Mouse (Mus musculus): ENCODE results near the gene Ppp4r3b.

Ppp4r3b gene

GRCm38 (mm10) chr11:29238047-29238446 is 65.4 kb downstream of the Ppp4r3b start:
- DNase-seq (ENCODE audit: low spot score): no peak

- DNase-seq (ENCODE audit: low spot score): no peak
Measured at GRCm38 (mm10) chr11:29238551-29238950, 65.9 kb downstream of the Ppp4r3b start.

GRCm38 (mm10) chr11:29239353-29239752 is 66.7 kb downstream of the Ppp4r3b start:
- no peak for DNase-seq (ENCODE audit: low spot score)

GRCm38 (mm10) chr11:29241961-29242360 is 69.3 kb downstream of the Ppp4r3b start:
- DNase-seq (ENCODE audit: low spot score): no peak

GRCm38 (mm10) chr11:29245988-29246387 is 73.3 kb downstream of the Ppp4r3b start:
- no peak for DNase-seq (ENCODE audit: low spot score)

- DNase-seq (ENCODE audit: low spot score): peak; percentile 93
Measured at GRCm38 (mm10) chr11:29246883-29247650, 74.4 kb downstream of the Ppp4r3b start, which contains the start of gene Cfap36. Cfap36 (minus strand) TSS chr11:29247409.

GRCm38 (mm10) chr11:29247725-29248124 is 75.0 kb downstream of the Ppp4r3b start:
- no peak for DNase-seq (ENCODE audit: low spot score)

- no peak for DNase-seq (ENCODE audit: low spot score)
Measured at GRCm38 (mm10) chr11:29248386-29248785, 75.7 kb downstream of the Ppp4r3b start.

- no peak for DNase-seq (ENCODE audit: low spot score)
Measured at GRCm38 (mm10) chr11:29254643-29255042, 82.0 kb downstream of the Ppp4r3b start.

GRCm38 (mm10) chr11:29267824-29268223 is 95.1 kb downstream of the Ppp4r3b start:
- DNase-seq (ENCODE audit: low spot score): peak; percentile 34

Measured in left cerebral cortex, adult 11 months (tissue).